Mouse (Mus musculus) cortical plate, adult 2 months (tissue): ENCODE results near the gene Me3.

Experiments
- CTCF ChIP-seq: fragments of 200-500 bp; IDR thresholded peaks from 2 replicates; pipeline ENCODE4 v1.5.1; 2011; ENCODE audit warnings: mild to moderate bottlenecking, control low read depth, low read length; ENCODE audit not compliant: insufficient read depth; ENCODE audit errors: extremely low read depth
- POLR2A ChIP-seq: fragments of 200-500 bp; IDR thresholded peaks from 2 replicates; pipeline ENCODE4 v1.6.1; 2011; ENCODE audit warnings: mild to moderate bottlenecking, low read length, control low read depth; ENCODE audit not compliant: insufficient read depth; ENCODE audit errors: extremely low read depth

GRCm38 (mm10) chr7:89803966-89804365, 171.8 kb downstream of the Me3 start:
- TF ChIP-seq CTCF (no peak), POLR2A (no peak)
